In the genomic region with DNA sequence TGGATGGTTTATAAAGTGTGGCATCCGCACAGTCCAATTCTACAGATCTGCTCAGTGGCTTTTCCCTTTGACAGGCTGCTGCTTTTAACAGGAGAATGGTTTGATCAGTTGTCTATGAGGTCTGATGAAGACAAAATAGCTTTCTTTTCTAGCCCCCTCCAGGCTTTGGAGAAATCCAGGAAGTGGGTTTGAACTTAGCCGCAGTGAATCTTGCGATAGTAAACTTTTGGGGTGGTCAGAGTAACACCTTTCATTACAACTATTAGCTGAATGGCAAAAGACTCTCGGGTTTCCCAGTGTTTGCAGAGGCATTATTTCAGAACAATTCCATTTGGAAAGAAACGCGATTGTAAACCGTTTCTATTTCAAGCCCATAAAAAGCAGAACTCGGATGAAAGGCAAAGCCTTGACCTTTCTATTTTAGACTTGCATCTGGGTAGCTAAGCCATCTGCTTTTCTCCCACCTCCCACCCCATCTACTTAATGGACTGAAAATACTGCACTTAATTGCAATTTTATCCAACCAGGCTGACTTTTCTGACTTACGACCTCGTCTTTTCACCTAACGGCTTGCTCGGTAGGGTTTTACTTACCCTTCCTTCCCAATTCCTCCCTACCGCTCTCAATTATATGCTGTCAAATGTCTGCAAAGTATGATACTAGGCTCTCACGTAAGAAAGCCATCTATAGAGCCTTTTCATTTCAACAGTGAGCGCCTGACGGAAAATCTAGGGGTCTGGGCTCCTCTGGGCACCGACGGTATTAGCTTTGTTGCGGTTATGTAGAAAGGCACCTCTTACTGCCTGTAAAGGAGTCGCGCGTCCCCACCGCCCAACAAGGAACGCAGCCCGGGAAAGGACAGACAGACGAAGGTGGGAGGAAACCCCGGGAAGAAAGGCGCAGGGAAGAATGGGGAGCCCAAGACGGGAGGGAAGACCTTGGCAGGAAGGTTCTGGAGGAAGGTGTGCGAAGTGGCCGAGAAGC, we compare ENCODE assay signal across 8 mouse cellular contexts. TPM values are rescaled to one million over a fixed set of nuclear protein-coding genes. Genes with fewer than 3 reads are reported as not detected.
A peak's percentile ranks its signal among the peaks of the same experiment; 100 is the strongest.
DNase-seq lines count a peak whose midpoint lies in the region; ATAC-seq and TF ChIP-seq lines count a peak whose summit lies in the region.

No protein-coding gene starts in this region.

- H3K27me3 ChIP-seq in embryonic facial prominence, embryonic 11.5 days (ENCODE audit: control insufficient read depth, insufficient read depth, low read length) = peaks cover 7% of the 10 kb centered on the region
- no peaks in the 10 kb centered on the region for H3K27me3 ChIP-seq in hindbrain, embryonic 12.5 days
- H3K27me3 ChIP-seq in limb, embryonic 15.5 days = peaks cover 50% of the 10 kb centered on the region
- H3K27me3 ChIP-seq in neural tube, embryonic 14.5 days (ENCODE audit: control insufficient read depth, insufficient read depth, low read length) = no peaks in the 10 kb centered on the region

- H3K4me3 ChIP-seq in layer of hippocampus, adult 2 months = peak overlapping the region; percentile 75
- H3K4me3 ChIP-seq in embryonic facial prominence, embryonic 11.5 days (ENCODE audit: low read depth, low read length) = peak overlapping the region; percentile 69
- H3K4me3 ChIP-seq in hindbrain, embryonic 12.5 days = peak overlapping the region; percentile 90
- peak overlapping the region; percentile 67 for H3K4me3 ChIP-seq in limb, embryonic 15.5 days
- H3K4me3 ChIP-seq in neural tube, embryonic 14.5 days (ENCODE audit: low read depth, low read length) = peak overlapping the region; percentile 90

- no peak for TF ChIP-seq CTCF in layer of hippocampus, adult 2 months (conservative IDR thresholded peaks at IDR 0.05)

- no peaks in the 10 kb centered on the region for H3K9me3 ChIP-seq in embryonic facial prominence, embryonic 11.5 days (replicated peaks; ENCODE audit: control insufficient read depth, low read length)
- no peaks in the 10 kb centered on the region for H3K9me3 ChIP-seq in hindbrain, embryonic 12.5 days (replicated peaks)
- H3K9me3 ChIP-seq in limb, embryonic 15.5 days = no peaks in the 10 kb centered on the region
- H3K9me3 ChIP-seq in neural tube, embryonic 14.5 days (ENCODE audit: control insufficient read depth, low read length) = no peaks in the 10 kb centered on the region

- peak overlapping the region; percentile 99 for H3K27ac ChIP-seq in layer of hippocampus, adult 2 months
- H3K27ac ChIP-seq in embryonic facial prominence, embryonic 11.5 days (replicated peaks; ENCODE audit: low read depth, low read length) = no peak overlapping the region
- peak overlapping the region; percentile 87 for H3K27ac ChIP-seq in hindbrain, embryonic 12.5 days
- no peak overlapping the region for H3K27ac ChIP-seq in limb, embryonic 15.5 days
- peak overlapping the region; percentile 87 for H3K27ac ChIP-seq in neural tube, embryonic 14.5 days (ENCODE audit: low read depth, low read length)

- no peaks in the 10 kb centered on the region for H3K4me1 ChIP-seq in embryonic facial prominence, embryonic 11.5 days (ENCODE audit: control insufficient read depth, insufficient read depth, low read length)
- no peaks in the 10 kb centered on the region for H3K4me1 ChIP-seq in hindbrain, embryonic 12.5 days
- peaks cover 9% of the 10 kb centered on the region for H3K4me1 ChIP-seq in limb, embryonic 15.5 days
- no peaks in the 10 kb centered on the region for H3K4me1 ChIP-seq in neural tube, embryonic 14.5 days (ENCODE audit: control insufficient read depth, insufficient read depth, low read length)

- peak overlapping the region; percentile 96 for H3K4me2 ChIP-seq in embryonic facial prominence, embryonic 11.5 days (ENCODE audit: low read depth, low read length)
- peak overlapping the region; percentile 71 for H3K4me2 ChIP-seq in hindbrain, embryonic 12.5 days (replicated peaks)
- H3K4me2 ChIP-seq in limb, embryonic 15.5 days = peak overlapping the region; percentile 98
- H3K4me2 ChIP-seq in neural tube, embryonic 14.5 days (ENCODE audit: low read depth, low read length) = peak overlapping the region; percentile 74

- peak overlapping the region; percentile 69 for H3K9ac ChIP-seq in embryonic facial prominence, embryonic 11.5 days (replicated peaks; ENCODE audit: low read length)
- peak overlapping the region; percentile 86 for H3K9ac ChIP-seq in hindbrain, embryonic 12.5 days
- peak overlapping the region; percentile 33; the same call in 1 of the 2 replicates for H3K9ac ChIP-seq in limb, embryonic 15.5 days
- H3K9ac ChIP-seq in neural tube, embryonic 14.5 days (replicated peaks; ENCODE audit: low read depth, low read length) = peak overlapping the region; percentile 85

- no peak for ATAC-seq in embryonic facial prominence, embryonic 11.5 days (replicated peaks; ENCODE audit: insufficient number of reproducible peaks, low FRiP score, low TSS enrichment, low read depth)
- 0 out of 2 replicates have a peak, but pooled peaks have one; percentile 10 for ATAC-seq in hindbrain, embryonic 12.5 days (ENCODE audit: low FRiP score)
- no peak for ATAC-seq in limb, embryonic 15.5 days (ENCODE audit: insufficient number of reproducible peaks, low FRiP score, low TSS enrichment, low read depth)
- ATAC-seq in neural tube, embryonic 14.5 days (ENCODE audit: low read depth) = no peak

- no peaks in the 10 kb centered on the region for H3K36me3 ChIP-seq in embryonic facial prominence, embryonic 11.5 days (replicated peaks; ENCODE audit: control insufficient read depth, insufficient read depth, low read depth, low read length)
- H3K36me3 ChIP-seq in hindbrain, embryonic 12.5 days = no peaks in the 10 kb centered on the region
- no peaks in the 10 kb centered on the region for H3K36me3 ChIP-seq in limb, embryonic 15.5 days
- H3K36me3 ChIP-seq in neural tube, embryonic 14.5 days (ENCODE audit: control insufficient read depth, insufficient read depth, low read length) = no peaks in the 10 kb centered on the region

- WGBS in embryonic facial prominence, embryonic 11.5 days = 7% methylated on average over 31 of the region's 31 CpGs
- 6% methylated on average over 31 of the region's 31 CpGs for WGBS in hindbrain, embryonic 12.5 days
- WGBS in limb, embryonic 15.5 days = 5% methylated on average over 31 of the region's 31 CpGs
- 2% methylated on average over 31 of the region's 31 CpGs for whole genome bisulfite sequencing in neural tube, embryonic 14.5 days

- peak in 1 of 2 experiments; percentile 33 for DNase-seq in layer of hippocampus, adult 2 months (ENCODE audit: low spot score in 2 of 2)
- DNase-seq in layer of hippocampus, adult 9-11 months = no peak
- peak; percentile 23 for DNase-seq in MN1 (ENCODE audit: low spot score)
- peak; percentile 30 for DNase-seq in embryonic facial prominence, embryonic 11.5 days (ENCODE audit: low spot score)
- no peak for DNase-seq in yolk sac, embryonic 10.5 days (ENCODE audit: low spot score)

RNA-seq across cellular contexts. Expression of a gene that starts 1.2 kb away (rescaled TPM):
- total RNA-seq in layer of hippocampus, adult 2 months (2021) = 100 to 1,000 TPM; 249 to 267 TPM
- 3.9 and 4.1 TPM in 2 replicates for polyA plus RNA-seq in embryonic facial prominence, embryonic 11.5 days (2014; fragmentation: Nextera tagmentation; extraction: Ambion mirVana)
- 21.3 and 22.9 TPM in 2 replicates for polyA plus RNA-seq in hindbrain, embryonic 12.5 days (2016; fragmentation: Nextera tagmentation; extraction: Ambion mirVana)
- polyA plus RNA-seq in limb, embryonic 15.5 days (2015; fragmentation: Nextera tagmentation; extraction: Ambion mirVana) = 2.1 and 2.3 TPM in 2 replicates
- polyA plus RNA-seq in neural tube, embryonic 14.5 days (2014; fragmentation: Nextera tagmentation; extraction: Ambion mirVana) = 39.3 and 40.2 TPM in 2 replicates

RNA-seq across cellular contexts. Expression of a gene that starts 47.1 kb away (rescaled TPM):
- total RNA-seq in layer of hippocampus, adult 2 months (2021) = 1 to 10 TPM; 4.0 to 4.2 TPM
- 12.1 and 13.5 TPM in 2 replicates for polyA plus RNA-seq in embryonic facial prominence, embryonic 11.5 days (2014; fragmentation: Nextera tagmentation; extraction: Ambion mirVana)
- polyA plus RNA-seq in hindbrain, embryonic 12.5 days (2016; fragmentation: Nextera tagmentation; extraction: Ambion mirVana) = 8.6 and 10.1 TPM in 2 replicates
- 7.6 and 7.8 TPM in 2 replicates for polyA plus RNA-seq in limb, embryonic 15.5 days (2015; fragmentation: Nextera tagmentation; extraction: Ambion mirVana)
- 4.9 and 6.0 TPM in 2 replicates for polyA plus RNA-seq in neural tube, embryonic 14.5 days (2014; fragmentation: Nextera tagmentation; extraction: Ambion mirVana)

RNA-seq across cellular contexts. Expression of a gene that starts 47.3 kb away (rescaled TPM):
- total RNA-seq in layer of hippocampus, adult 2 months (2021) = under 1 TPM; 0.20 to 0.26 TPM
- polyA plus RNA-seq in embryonic facial prominence, embryonic 11.5 days (2014; fragmentation: Nextera tagmentation; extraction: Ambion mirVana) = 0.42 and 0.80 TPM in 2 replicates
- 0.10 and 0.38 TPM in 2 replicates for polyA plus RNA-seq in hindbrain, embryonic 12.5 days (2016; fragmentation: Nextera tagmentation; extraction: Ambion mirVana)
- 0.82 and 2.1 TPM in 2 replicates for polyA plus RNA-seq in limb, embryonic 15.5 days (2015; fragmentation: Nextera tagmentation; extraction: Ambion mirVana)
- polyA plus RNA-seq in neural tube, embryonic 14.5 days (2014; fragmentation: Nextera tagmentation; extraction: Ambion mirVana) = 0.51 and 0.64 TPM in 2 replicates

Comparison
In these comparisons a context has a peak if more than half of its experiments do, and no peak if none do; other contexts are left out.
1. DNase-seq: peak in MN1 (single experiment) and embryonic facial prominence, embryonic 11.5 days (single experiment); none in layer of hippocampus, adult 9-11 months (single experiment) and yolk sac, embryonic 10.5 days (single experiment).
2. H3K27ac ChIP-seq: peak in layer of hippocampus, adult 2 months (single experiment), hindbrain, embryonic 12.5 days (single experiment) and neural tube, embryonic 14.5 days (single experiment); none in embryonic facial prominence, embryonic 11.5 days (single experiment) and limb, embryonic 15.5 days (single experiment).
3. H3K9ac ChIP-seq: peak in every context shown above with its lines; median percentile 86 in hindbrain, embryonic 12.5 days; 85 in neural tube, embryonic 14.5 days; 69 in embryonic facial prominence, embryonic 11.5 days; 33 in limb, embryonic 15.5 days.
4. Peak in every context shown above with its lines, with median percentiles within 50 percentile points of each other: H3K4me3 ChIP-seq and H3K4me2 ChIP-seq.